Mouse (Mus musculus) liver, embryonic 14.5 days (tissue): ENCODE data around the gene Lgals7.

Experiments used
- CTCF ChIP-seq: IDR thresholded peaks from 2 replicates; pipeline ENCODE4 v1.5.1; 2016; ENCODE audit warnings: antibody characterized with exemption, low read depth, control low read depth
- EP300 ChIP-seq: IDR thresholded peaks from 2 replicates; pipeline ENCODE4 v1.6.1; 2016; ENCODE audit warnings: antibody characterized with exemption, low read depth

DNA sequence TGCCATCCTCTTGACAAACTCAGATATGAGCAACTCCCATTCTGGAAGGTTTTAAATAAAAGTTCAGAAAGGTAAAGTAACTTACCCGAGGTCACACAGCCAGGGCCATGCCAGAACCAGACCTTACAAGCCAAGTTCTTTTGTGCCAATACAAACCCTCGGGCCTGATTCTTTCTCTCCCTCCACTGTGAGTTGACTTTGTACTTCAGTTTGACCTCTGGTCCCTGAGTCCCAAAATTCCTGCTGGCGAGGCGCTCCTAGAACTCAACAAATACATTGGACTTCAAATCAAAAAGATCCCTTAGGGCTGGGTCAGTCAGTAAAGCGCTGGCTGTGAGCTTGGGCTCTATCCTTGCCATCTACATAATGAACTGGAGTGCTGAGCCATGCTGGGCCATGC, 26.7 kb upstream of the Lgals7 start:
- TF ChIP-seq CTCF, result no peak
- TF ChIP-seq EP300, result no peak
